Mouse (Mus musculus) telencephalon, adult 2 months (tissue): ENCODE data around the gene Tiam2.
A peak's percentile ranks its signal among the peaks of the same experiment; 100 is the strongest.

Source experiments
- DNase-seq: peaks from one replicate; pipeline ENCODE4 v3.0.0-alpha.2; 2011; ENCODE audit warnings: low read depth, low spot score

The Tiam2 gene

DNA sequence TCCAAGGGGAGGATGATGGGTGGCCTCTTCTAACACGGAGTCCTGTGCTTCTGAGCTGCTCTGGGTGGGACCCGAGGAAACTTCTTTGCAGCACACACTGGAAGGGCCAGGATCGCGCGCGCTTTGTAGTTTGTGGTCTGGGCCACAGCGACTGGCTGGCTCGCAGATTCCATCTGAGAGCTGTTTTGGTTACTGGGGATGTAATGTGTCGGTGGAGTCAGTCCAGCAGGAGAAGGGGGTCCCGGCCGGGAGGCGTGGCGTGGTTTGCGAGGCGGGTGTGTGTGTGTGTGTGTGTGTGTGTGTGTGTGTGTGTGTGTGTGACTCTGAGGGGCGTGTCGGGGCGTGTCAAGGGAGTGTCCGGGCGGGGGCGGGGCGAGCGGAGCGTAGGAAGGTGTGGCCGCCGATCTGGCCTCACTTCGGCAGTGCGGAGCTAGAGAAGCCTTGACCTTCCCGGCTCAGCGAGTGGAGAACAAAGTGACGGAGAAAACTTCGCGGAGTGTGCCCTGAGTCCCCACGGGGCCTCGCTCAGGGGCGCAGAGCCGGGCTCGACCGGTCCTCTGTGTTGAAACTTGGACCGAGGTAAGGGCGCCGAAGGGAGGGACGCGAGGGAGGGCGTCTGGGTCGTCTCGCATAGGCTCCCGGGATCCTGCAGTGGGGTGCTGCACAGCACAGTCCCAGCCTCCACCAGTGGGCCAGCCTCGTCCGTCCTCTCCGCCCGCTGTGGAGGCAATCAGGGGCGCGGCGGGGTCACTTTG is at the start of gene Tiam2:
TSS of gene Tiam2 (plus strand) at position 426 of the 755 bp plus-strand sequence.
- no peak for DNase-seq

DNA sequence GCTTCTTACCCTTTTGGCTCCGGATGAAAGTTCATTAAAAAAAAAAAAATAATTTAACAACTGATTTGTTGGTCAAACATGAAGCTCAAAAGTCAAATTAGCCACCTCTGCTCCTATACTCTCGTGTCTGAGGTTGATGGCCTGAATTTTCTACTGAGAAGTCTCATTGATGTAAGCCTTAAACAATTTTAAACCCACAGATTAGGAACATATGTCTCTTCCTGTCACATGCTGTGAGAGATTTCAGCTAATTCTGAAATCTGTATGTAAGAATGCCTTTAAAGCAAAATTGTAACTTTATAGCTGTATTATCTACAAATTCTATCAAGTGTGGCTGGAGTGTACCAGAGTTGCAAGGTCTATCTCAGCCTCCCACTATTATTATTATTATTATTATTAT is 46.1 kb upstream of the Tiam2 start:
- no peak for DNase-seq

DNA sequence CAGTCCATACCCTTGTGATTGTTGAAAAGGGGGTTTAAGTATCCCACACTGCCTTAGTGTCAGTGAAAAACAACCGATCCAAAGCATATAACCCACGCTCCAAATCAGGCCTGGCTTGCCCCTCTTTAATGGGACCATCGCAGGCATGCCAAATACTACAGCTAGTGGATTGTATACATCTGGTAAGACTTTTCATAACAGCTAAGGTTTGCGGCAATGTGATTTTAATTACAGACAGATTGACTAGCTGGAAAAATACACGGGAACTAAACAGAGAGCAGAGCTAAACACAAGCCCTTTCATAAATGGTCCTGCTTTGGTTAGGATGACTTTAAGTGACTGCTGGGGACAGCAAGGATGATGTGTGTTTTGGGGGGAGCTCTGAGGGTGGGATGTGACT is 44.4 kb upstream of the Tiam2 start:
- DNase-seq: no peak

DNA sequence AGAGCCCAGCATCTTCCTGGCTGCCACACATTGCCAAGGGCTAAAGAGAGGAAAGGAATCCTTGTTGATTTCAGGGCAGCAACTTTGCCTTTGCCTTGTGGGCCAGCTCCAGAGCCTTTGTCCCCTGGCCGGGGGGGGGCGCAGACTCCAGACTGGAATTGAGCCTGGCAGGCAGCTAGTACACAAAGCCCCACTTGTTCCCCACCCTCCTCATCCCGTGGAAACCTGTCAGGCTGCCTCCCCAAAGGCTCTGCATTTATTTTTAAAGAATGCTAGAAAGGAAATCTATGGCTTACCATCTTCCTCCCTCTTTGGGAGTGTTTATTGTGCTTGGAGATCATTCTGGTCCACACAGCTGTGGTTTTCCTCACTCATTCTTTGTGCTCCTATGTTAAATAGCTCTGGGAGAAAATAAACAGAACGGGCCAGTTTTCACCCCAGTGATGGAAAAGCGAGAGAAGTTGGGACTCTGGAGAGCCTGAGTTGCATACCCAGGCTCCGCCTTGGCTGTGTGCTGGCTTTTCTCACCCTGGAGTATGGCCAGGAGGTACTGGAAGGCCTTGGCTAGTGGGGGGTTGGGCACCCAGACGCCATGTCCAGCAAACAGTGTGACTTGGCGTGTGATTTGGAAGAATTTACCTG is 41.2 kb upstream of the Tiam2 start:
- no peak for DNase-seq

DNA sequence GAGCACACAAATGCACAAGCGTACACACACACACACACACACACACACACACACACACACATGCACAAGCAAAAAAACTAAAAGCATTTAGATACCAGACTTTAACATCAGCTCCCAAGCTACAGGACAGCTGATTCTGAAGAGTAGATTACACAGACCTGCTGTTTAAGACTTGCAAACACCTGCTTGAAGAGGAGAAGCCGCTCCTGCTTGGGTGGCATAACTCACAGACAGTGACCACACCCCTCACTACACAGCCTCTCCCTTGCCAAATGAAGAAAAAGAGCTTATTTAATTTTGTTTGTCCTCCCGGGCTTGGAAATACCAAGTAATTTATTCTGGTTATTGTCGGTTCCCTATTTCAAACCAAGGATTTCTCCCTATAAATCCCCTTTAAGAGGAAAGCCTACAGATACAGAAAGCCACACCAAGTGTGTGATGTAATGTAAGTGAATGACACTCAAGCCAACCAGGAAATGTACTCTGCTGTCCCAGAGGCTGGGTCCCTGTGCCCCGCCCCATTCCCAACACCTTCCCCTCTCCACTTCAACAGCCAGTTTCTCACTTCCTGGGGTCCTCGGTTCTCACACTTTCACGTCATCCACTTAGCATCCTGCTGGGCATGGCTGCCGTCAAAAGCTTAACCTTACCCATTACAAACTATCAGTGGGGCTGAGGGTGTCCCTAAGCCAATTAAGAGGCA is 40.1 kb upstream of the Tiam2 start:
- no peak for DNase-seq

DNA sequence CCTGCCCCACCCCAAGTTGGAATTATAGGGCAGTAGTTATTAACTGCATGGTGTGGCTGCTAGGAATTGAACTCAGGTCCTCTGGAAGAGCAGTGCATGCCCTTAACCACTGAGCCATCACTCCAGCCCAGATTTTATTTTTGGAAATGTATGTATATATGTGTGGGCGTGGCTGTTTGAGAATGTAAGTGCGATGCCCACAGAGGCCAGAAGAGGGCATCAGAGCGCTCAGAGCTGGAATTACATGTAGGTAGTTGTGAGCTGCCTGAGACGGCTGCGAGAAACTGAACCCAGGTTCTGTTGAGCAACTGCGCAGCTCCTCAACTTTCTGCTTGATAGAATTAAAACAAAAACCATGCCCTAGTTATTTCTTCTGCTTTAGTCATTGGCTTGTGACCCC is 38.0 kb upstream of the Tiam2 start:
- no peak for DNase-seq

DNA sequence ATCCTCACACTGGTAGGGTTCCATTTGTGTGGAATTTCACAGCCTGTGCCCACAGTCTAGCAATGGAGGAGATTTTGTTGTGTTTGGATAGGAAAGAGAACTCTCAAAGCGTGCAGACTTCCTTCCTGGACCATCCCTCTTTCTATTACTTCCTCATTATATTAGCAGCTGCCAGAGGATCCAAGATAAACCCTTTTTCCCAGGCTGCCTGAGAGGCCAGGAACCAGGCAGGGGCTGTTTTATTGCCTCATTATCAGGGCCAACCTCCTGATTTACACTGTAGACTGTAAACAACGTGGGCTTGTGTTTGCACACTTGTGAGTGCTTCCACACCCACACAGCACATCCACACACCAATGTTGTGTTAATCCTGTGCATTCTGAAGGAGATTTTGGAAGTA is 31.3 kb upstream of the Tiam2 start:
- DNase-seq: no peak

DNA sequence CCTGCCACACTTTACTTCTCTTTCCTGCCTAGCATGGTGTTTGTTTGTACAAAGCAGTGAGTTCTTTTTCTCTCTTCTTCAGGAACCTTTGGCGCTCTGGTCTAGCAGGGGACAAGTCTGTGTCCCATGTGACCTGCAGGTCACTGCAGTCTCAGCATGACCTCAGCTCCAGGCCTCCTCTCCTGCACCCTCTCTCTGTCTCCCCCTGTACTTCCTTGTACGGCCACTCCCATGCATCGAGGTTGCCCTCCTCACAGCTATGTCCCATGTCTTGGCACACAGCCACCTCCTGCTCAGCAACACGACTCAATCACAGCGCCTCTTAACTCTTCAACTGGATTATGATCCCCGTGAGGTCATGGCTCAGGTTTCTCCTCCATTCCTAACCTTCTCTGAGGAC is 26.9 kb upstream of the Tiam2 start:
- DNase-seq: no peak

DNA sequence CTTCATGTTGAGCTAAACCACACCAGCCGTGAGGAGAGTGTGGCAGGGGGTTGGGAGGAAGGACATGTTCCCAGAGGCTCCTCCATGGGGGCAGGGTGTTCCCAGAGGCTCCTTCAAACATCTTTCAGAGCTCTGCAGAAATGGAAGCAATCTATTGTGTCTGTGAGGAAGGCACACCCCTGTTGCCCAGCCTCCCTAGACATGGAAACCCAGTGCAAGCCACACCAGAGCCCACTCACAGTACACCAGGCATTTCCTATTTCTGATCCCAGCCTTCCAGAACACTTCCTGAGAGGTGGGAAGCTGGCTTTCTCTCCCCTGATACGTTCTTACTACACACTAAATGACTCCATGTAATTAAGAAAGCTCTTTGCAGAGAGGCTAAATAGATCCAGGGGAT is 20.4 kb upstream of the Tiam2 start:
- no peak for DNase-seq

DNA sequence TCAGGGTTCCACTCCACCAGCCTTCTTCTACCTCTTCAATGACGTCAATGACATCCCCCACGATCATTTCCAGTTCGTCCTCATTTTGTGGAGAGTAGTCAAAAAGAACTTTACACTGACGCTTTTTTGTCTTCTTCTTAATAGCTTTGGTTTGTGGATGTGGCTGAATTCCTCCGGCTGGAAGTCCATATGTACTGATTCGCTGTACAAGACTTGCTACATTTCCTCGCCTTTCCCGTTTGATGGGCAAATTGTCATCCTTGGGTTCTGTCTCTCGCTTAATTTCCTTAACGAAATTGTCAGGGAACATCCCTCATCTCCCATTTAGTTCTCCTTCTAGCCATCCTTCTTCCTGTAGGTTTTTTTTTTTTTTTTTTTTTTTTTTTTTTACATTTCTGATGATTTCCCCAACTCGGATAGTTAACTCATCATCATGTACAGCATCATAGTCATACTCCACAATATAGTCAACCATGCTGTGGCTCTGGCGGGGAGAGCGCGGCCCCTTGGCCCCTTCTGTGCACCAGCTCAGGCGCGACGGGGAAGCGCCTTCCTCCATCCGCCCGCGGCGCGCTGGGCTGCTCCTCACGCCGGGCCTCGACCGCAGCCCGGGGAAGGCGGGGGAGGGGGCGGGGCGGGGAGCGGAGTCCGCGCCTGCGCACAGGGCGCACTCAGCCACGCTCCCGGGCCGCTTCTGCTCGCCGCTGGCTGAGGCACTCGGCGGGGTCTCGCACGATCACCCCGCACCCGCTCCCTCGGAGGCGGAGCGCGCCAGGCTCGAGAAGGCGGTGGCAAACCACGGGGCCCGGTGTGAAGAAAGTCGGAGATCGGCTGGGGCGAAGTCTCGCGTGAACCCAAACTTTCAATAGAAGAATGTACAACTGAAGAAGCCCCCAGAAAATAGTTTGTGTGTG is 12.4 kb upstream of the Tiam2 start:
- DNase-seq: peak; percentile 21

DNA sequence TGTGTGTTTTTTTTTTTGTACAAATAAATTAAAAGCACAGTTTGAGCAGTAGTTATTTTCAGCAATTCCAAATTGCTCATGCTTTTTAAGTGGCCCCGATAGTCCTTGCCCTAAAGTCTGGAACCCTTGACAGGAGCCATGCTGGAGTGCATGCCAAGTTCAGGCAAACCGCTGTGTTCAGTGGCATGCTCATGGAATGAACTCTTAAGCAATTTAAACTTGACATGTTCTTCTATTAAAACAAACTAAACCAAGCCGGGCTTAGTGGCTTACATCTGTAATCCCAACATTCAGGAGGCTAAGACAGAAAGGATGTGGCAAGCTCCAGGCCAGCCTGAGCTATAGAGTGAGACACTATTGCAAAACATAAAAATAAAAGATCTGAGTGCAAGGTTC is 11.8 kb upstream of the Tiam2 start:
- no peak for DNase-seq

DNA sequence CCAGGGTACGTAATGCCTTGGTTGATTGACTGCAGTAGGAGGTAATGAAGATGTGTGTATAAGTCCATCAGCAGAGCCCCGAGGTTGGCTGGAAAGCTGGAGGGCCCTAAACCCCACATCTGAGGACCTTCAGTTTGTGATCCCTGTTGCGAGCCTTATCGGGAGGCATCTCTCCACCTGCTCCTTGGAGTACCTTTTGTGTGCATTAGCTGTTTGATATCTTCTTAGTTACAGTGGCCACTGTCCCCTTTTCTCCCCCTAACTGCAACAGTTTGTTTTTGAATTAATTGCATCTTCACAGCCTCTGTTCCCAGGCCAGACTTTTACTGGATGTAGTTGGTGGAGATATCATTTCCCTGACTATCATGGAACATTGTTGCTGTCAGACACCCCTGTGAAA is 10.8 kb upstream of the Tiam2 start:
- no peak for DNase-seq

DNA sequence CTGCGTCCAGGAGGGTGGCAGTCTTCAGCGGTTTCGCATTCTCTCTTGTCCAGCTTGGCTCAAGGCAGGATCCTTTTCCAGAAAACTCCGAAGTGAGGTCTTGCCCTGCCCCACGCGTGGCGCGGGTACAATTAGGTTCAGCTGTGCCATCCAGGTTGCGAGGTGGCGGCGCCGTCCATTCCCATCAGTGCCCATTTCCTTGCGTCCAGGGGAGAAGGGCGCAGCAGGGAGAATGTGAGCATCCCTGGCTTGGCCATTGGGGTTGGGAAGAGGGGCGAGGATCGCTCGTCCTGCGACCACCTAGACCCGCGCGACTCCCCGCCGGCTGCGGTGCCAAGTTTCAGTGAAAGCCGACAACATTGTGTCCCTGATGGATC is 518 bp downstream of the Tiam2 start:
- no peak for DNase-seq

DNA sequence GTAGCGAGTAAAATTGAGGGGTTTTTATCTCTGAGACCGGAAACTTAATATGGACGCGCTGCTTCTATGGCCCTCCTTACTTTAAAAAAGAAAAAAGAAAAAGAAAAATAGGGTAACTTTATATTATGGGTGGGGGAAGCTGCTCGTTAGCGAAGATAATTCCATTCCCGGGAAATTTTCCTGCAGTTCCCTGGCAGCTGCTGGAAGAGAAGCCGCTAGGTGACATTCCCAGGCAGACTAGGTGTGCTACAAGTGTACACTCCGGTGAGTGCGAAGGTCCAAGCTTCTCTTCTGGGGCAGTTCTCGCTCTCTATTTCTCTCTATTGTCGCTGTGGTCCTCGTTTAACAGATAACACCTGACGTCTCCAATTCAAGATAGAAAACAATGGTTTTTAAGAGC is 962 bp downstream of the Tiam2 start:
- DNase-seq: no peak

DNA sequence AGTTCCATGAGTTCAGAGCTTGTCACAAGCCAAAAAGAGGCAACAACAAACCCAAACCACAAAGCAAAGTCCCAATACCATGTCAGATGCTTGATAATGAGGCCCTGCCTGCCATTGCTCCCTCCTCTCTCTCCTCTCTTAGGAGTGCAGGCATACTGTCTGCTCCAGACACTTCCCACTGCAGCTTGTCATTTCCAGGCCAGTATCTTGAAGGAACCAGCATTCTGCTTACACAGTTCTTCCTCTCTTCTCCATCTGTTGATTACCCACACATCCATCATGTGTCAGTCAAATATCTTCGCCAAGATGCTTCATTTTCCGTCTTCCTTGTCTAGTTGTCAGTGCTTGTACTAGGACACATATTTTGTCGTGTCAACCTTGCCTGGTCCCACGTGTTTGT is 2.4 kb downstream of the Tiam2 start:
- DNase-seq: no peak

DNA sequence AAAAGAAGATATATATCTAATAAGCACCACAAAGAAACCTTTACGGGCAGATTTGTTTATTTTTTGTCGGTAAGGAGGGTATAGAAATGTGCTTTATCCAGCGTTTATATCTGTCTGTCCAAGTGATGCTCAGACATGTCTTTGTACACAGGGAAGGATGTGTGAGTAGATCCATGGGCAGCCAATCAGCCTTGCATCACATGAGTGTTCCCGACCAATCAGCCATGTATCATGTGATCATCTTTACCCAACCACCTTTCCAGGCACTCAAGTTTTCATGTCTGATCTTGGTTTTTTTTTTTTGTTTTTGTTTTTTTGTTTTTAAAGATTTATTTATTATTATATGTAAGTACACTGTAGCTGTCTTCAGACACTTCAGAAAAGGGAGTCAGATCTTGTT is 3.1 kb downstream of the Tiam2 start:
- no peak for DNase-seq

DNA sequence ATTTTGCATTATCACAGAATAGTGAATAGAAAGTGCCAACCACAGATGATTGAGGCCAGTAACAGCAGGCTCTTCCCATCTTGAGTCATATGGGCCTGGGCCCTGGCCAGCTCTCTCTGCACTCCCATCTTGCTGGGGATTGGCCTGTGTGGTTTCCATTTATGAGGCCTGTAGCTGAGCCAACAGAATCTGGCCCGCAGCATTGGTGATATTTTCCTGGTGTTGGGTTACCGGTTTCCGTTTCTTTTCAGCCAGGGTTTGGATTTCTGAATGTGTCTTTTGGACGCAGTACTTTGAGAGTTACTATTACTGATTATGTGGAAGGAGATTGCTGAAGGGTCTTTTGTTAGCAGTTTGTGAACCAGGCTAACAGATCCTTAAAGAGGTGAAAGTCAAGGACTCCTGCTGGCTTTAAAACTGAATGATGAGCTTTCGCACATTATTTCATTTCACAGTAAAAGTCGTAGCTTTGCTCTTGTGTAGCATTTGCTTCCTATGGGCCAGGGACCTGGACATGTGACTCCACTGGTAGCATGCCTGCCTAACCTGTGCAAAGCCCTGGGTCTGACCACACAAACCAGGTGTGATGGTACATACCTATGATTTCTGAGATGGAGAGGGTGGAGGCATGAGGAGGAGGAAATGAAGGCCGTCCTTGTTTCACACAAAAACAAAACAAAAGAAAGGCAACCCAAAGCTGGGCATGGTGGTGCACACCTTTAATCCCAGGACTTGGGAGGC is 5.5 kb downstream of the Tiam2 start:
- no peak for DNase-seq

DNA sequence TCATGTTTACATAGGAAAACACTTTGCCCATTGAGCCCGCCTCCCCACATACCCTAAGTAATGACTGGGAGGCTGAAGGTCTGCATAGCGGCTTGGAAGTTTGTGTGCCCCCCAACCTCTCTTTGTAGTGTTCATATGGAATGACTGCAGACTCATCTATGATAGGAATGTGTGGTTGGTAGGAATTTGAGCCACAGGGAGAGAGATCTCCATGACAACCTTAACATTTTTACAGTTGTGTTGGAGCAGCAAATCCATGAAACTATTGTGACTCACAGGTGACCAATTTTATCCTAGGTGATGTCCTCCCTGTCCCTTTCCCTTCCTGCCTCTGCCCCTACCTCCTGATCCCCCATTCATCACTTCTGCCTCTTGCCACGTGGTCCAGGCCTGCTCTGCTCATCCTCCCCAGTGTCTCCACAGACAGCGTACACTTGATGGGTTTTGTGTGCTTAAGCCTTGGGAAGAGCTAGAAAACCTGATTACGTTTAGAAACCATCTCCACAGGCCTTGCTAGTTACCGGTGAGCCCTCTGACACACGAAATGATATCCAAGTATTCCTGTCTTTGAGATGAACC is 9.9 kb downstream of the Tiam2 start:
- no peak for DNase-seq

DNA sequence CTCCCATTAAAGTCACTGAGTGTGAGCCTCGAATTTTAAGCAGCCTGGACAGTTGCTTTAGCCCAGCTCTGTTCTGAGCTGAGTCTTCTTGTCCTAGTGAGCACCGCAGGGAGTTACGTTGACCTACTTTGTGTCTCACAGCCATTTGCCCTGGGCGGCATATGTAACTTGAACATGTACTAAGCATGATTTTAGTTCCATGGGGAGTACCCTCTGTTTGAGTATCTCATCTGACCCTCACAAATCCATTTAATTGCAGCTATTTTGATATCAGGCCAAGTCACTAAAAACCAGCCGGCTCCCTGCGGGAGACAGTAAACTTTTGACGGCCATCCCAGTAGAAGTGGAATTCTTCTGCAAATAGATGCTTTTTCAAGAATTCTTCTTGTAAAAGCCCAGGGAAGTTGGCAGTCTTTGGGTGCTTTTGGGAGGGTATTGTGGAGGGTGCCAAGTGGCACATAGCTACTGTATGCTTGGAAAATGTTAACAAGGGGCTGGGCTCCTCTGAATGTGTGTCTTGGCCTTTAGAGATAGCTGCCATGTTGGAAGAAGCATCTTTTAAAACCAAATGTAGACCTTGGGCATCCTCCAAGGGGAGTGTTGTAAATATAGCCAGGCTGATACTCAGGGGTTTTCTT is 10.6 kb downstream of the Tiam2 start:
- no peak for DNase-seq

DNA sequence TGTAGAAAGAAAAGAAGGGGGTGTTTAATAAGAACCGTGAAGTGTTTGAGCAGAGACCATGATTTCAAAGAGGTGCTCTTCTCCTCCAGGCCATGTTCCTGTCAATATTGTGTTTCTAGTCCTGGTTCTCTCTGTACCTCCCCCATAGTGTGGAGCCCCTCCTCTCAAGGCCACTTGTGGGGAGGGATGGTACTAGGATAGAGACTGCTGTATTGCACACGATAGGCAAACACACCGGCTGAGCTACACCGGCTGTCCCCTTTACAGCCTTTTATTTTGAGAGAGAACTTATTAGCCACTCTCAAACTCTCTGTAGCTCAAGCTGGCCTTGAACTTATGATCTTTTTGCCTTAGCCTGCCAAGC is 11.1 kb downstream of the Tiam2 start:
- DNase-seq: no peak

DNA sequence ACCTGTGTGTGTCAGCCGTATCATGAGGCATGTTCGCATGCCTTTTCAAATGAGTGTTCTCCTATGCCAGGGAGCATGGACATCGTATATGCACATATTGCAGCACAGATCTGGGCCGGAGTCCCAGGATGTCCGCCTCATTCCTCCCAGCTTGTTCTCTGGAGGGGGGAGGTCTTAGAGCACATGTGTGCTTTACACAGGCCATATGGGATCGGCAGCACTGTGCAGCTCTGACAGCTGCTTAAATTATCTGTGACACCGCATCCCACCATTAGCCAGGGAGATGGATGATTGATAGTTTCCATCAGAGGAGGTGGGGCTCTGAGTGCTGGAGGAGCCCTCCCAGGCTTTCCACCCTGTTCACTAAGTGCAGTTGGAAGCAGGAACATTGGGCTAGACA is 12.4 kb downstream of the Tiam2 start:
- no peak for DNase-seq
